Mouse (Mus musculus) midbrain, embryonic 13.5 days (tissue): ENCODE results near the gene Dtx4. TPM values are rescaled to one million over a fixed set of nuclear protein-coding genes. Genes with fewer than 3 reads are reported as not detected.

Experiments used
- ATAC-seq: fragments of 200-750 bp; cut with Nextera tagmentation; 2 replicates; pipeline ENCODE4 v1.8.0; 2017; ENCODE audit warnings: mild to moderate bottlenecking, moderate TSS enrichment, moderate library complexity
- H3K27ac ChIP-seq: fragments of 300-500 bp; sonication (generic); 2 replicates; pipeline ENCODE4 v1.5.1; 2015; ENCODE audit warnings: inconsistent platforms, mild to moderate bottlenecking, moderate library complexity
- H3K27me3 ChIP-seq: fragments of 300-500 bp; sonication (generic); 2 replicates; pipeline ENCODE4 v1.6.1; 2015; ENCODE audit warnings: mild to moderate bottlenecking, inconsistent platforms
- H3K36me3 ChIP-seq: fragments of 300-500 bp; sonication (generic); 2 replicates; pipeline ENCODE4 v1.6.1; 2015; ENCODE audit warnings: mild to moderate bottlenecking, inconsistent platforms
- H3K4me1 ChIP-seq: fragments of 300-500 bp; sonication (generic); replicated peaks from 2 replicates; pipeline ENCODE4 v1.6.1; 2015; ENCODE audit warnings: inconsistent platforms
- H3K4me2 ChIP-seq: fragments of 300-500 bp; sonication (generic); replicated peaks from 2 replicates; pipeline ENCODE4 v1.6.1; 2015; ENCODE audit warnings: moderate library complexity, mild to moderate bottlenecking, inconsistent platforms
- H3K4me3 ChIP-seq: fragments of 300-500 bp; sonication (generic); replicated peaks from 2 replicates; pipeline ENCODE4 v1.5.1; 2015; ENCODE audit warnings: mild to moderate bottlenecking, inconsistent platforms
- H3K9ac ChIP-seq: fragments of 300-500 bp; sonication (generic); replicated peaks from 2 replicates; pipeline ENCODE4 v1.6.1; 2015; ENCODE audit warnings: mild to moderate bottlenecking, inconsistent platforms
- H3K9me3 ChIP-seq: fragments of 300-500 bp; sonication (generic); 2 replicates; pipeline ENCODE4 v1.6.1; 2016; ENCODE audit warnings: mild to moderate bottlenecking, inconsistent platforms
- WGBS: fragments of 180-500 bp; shearing (Covaris S2); methylation state at CpG from one replicate; pipeline ENCODE4 v1.1.7; 2015; 5-methylcytosine and 5-hydroxymethylcytosine counted together
- polyA plus RNA-seq: library from polyadenylated mRNA; unstranded; fragments of >200 nt; fragmentation: Nextera tagmentation; extraction: Ambion mirVana; gene quantifications from 2 replicates; pipeline ENCODE4 v1.2.1, GENCODE M21; 2015

Dtx4 gene
- polyA plus RNA-seq, 1 experiment from 2014 or later = 40.7 TPM

- Histone ChIP-seq H3K27ac (no peak overlapping the region), H3K36me3 (peaks cover 20% of the 10 kb centered on the region), H3K9ac (no peak overlapping the region), H3K4me2 (no peak overlapping the region), H3K27me3 (no peaks in the 10 kb centered on the region), H3K4me3 (no peak overlapping the region), H3K4me1 (0 out of 2 replicates have a peak, but pooled peaks cover 3% of the 10 kb centered on the region), H3K9me3 (no peaks in the 10 kb centered on the region)
- 29% methylated on average over 1 of the region's 1 CpGs for WGBS
- 0 out of 2 replicates have a peak, but pooled peaks have one; percentile 19 for ATAC-seq
These were observed 37.6 kb downstream of the Dtx4 start for GRCm38 (mm10) chr19:12463722-12464035.

GRCm38 (mm10) chr19:12462851-12463721 lies 38.2 kb downstream of the Dtx4 start:
- no peak for ATAC-seq

GRCm38 (mm10) chr19:12460282-12461249 lies 40.7 kb downstream of the Dtx4 start, which contains the start of gene Mpeg1:
Gene Mpeg1, plus strand, starts transcription at chr19:12460779.
- 84% methylated on average over 11 of the region's 11 CpGs for WGBS
- H3K4me2 ChIP-seq = no peak within 1 kb of the TSS
- ATAC-seq = no peak

More at GRCm38 (mm10) chr19:12462851-12463721, 38.2 kb downstream of the Dtx4 start:
- H3K9ac ChIP-seq = no peak overlapping the region
- no peaks in the 10 kb centered on the region for H3K27me3 ChIP-seq
- no peak overlapping the region for H3K4me2 ChIP-seq
- no peak overlapping the region for H3K4me3 ChIP-seq
- H3K9me3 ChIP-seq = no peaks in the 10 kb centered on the region
- H3K4me1 ChIP-seq = 0 out of 2 replicates have a peak, but pooled peaks cover 3% of the 10 kb centered on the region
- no peak overlapping the region for H3K27ac ChIP-seq
- 65% methylated on average over 7 of the region's 7 CpGs for WGBS
- peaks cover 14% of the 10 kb centered on the region for H3K36me3 ChIP-seq

GRCm38 (mm10) chr19:12459516-12459915 lies 41.7 kb downstream of the Dtx4 start:
- no peaks in the 10 kb centered on the region for H3K27me3 ChIP-seq
- no peaks in the 10 kb centered on the region for H3K4me1 ChIP-seq
- H3K27ac ChIP-seq = no peak overlapping the region
- ATAC-seq = no peak
- 92% methylated on average over 4 of the region's 4 CpGs for WGBS
- H3K9me3 ChIP-seq = no peaks in the 10 kb centered on the region
- no peak overlapping the region for H3K9ac ChIP-seq
- H3K4me2 ChIP-seq = no peak overlapping the region
- no peaks in the 10 kb centered on the region; the same call in 1 of the 2 replicates for H3K36me3 ChIP-seq
- H3K4me3 ChIP-seq = no peak overlapping the region

More at GRCm38 (mm10) chr19:12460282-12461249, 40.7 kb downstream of the Dtx4 start, which contains the start of gene Mpeg1:
- H3K9me3 ChIP-seq = no peaks in the 10 kb centered on the region
- H3K27me3 ChIP-seq = no peaks in the 10 kb centered on the region
- no peaks in the 10 kb centered on the region; the same call in 1 of the 2 replicates for H3K36me3 ChIP-seq
- H3K4me3 ChIP-seq = no peak within 1 kb of the TSS
- H3K9ac ChIP-seq = no peak within 1 kb of the TSS
- H3K4me1 ChIP-seq = no peaks in the 10 kb centered on the region
- no peak within 1 kb of the TSS for H3K27ac ChIP-seq

- H3K27me3 ChIP-seq = no peaks in the 10 kb centered on the region
- no peak overlapping the region for H3K4me2 ChIP-seq
- H3K4me1 ChIP-seq = no peaks in the 10 kb centered on the region
- H3K9ac ChIP-seq = no peak overlapping the region
- no peak for ATAC-seq
- H3K9me3 ChIP-seq = no peaks in the 10 kb centered on the region
- H3K36me3 ChIP-seq = no peaks in the 10 kb centered on the region
- no peak overlapping the region for H3K4me3 ChIP-seq
- H3K27ac ChIP-seq = no peak overlapping the region
- WGBS = 88% methylated on average over 12 of the region's 12 CpGs
These were observed 43.7 kb downstream of the Dtx4 start for GRCm38 (mm10) chr19:12457401-12458066.

- Histone ChIP-seq H3K4me3 (no peak overlapping the region), H3K4me2 (no peak overlapping the region), H3K9ac (no peak overlapping the region), H3K36me3 (no peaks in the 10 kb centered on the region), H3K27ac (no peak overlapping the region), H3K4me1 (no peaks in the 10 kb centered on the region), H3K9me3 (no peaks in the 10 kb centered on the region), H3K27me3 (no peaks in the 10 kb centered on the region)
- 79% methylated on average over 3 of the region's 3 CpGs for WGBS
- ATAC-seq = no peak
These were observed 56.2 kb downstream of the Dtx4 start for GRCm38 (mm10) chr19:12445014-12445413.

- no peak for ATAC-seq
- H3K9ac ChIP-seq = no peak overlapping the region
- H3K4me2 ChIP-seq = no peak overlapping the region
- no peak overlapping the region for H3K27ac ChIP-seq
- no peaks in the 10 kb centered on the region for H3K4me1 ChIP-seq
- H3K27me3 ChIP-seq = no peaks in the 10 kb centered on the region
- H3K4me3 ChIP-seq = no peak overlapping the region
- no peaks in the 10 kb centered on the region for H3K9me3 ChIP-seq
- 86% methylated on average over 4 of the region's 4 CpGs for whole genome bisulfite sequencing
- H3K36me3 ChIP-seq = no peaks in the 10 kb centered on the region
These were observed 58.7 kb downstream of the Dtx4 start for GRCm38 (mm10) chr19:12442560-12442959.

- WGBS = 74% methylated on average over 5 of the region's 5 CpGs
- H3K4me2 ChIP-seq = no peak overlapping the region
- no peak overlapping the region for H3K27ac ChIP-seq
- no peaks in the 10 kb centered on the region for H3K9me3 ChIP-seq
- H3K9ac ChIP-seq = no peak overlapping the region
- H3K27me3 ChIP-seq = no peaks in the 10 kb centered on the region
- no peaks in the 10 kb centered on the region for H3K4me1 ChIP-seq
- no peaks in the 10 kb centered on the region for H3K36me3 ChIP-seq
- ATAC-seq = no peak
- no peak overlapping the region for H3K4me3 ChIP-seq
These were observed 61.0 kb downstream of the Dtx4 start for GRCm38 (mm10) chr19:12440103-12440725.

GRCm38 (mm10) chr19:12439581-12439980 lies 61.7 kb downstream of the Dtx4 start:
- H3K4me1 ChIP-seq = no peaks in the 10 kb centered on the region
- WGBS = 59% methylated on average over 1 of the region's 1 CpGs
- H3K27ac ChIP-seq = no peak overlapping the region
- H3K9ac ChIP-seq = no peak overlapping the region
- no peaks in the 10 kb centered on the region for H3K27me3 ChIP-seq
- H3K9me3 ChIP-seq = no peaks in the 10 kb centered on the region
- no peak for ATAC-seq
- no peak overlapping the region for H3K4me2 ChIP-seq
- no peaks in the 10 kb centered on the region for H3K36me3 ChIP-seq
- H3K4me3 ChIP-seq = no peak overlapping the region

- ATAC-seq = no peak
- no peaks in the 10 kb centered on the region for H3K36me3 ChIP-seq
- H3K27me3 ChIP-seq = no peaks in the 10 kb centered on the region
- no peaks in the 10 kb centered on the region for H3K9me3 ChIP-seq
- no peak overlapping the region for H3K4me3 ChIP-seq
- no peak overlapping the region for H3K27ac ChIP-seq
- no peaks in the 10 kb centered on the region for H3K4me1 ChIP-seq
- no peak overlapping the region for H3K4me2 ChIP-seq
- 85% methylated on average over 4 of the region's 4 CpGs for WGBS
- no peak overlapping the region for H3K9ac ChIP-seq
These were observed 65.3 kb downstream of the Dtx4 start for GRCm38 (mm10) chr19:12435750-12436524.

- H3K4me1 ChIP-seq = no peaks in the 10 kb centered on the region
- no peaks in the 10 kb centered on the region for H3K36me3 ChIP-seq
- no peak overlapping the region for H3K9ac ChIP-seq
- H3K4me3 ChIP-seq = no peak overlapping the region
- no peak overlapping the region for H3K27ac ChIP-seq
- H3K4me2 ChIP-seq = no peak overlapping the region
- H3K27me3 ChIP-seq = no peaks in the 10 kb centered on the region
- WGBS = 88% methylated on average over 4 of the region's 4 CpGs
- no peak for ATAC-seq
- H3K9me3 ChIP-seq = no peaks in the 10 kb centered on the region
These were observed 66.2 kb downstream of the Dtx4 start for GRCm38 (mm10) chr19:12435011-12435416.
